Mouse (Mus musculus): ENCODE results near the gene Zfp865. TPM values are rescaled to one million over a fixed set of nuclear protein-coding genes. Genes with fewer than 3 reads are reported as not detected.

Gene Zfp865
- polyA plus RNA-seq, 1 experiment, result 52.4 TPM

- DNase-seq (ENCODE audit: low read depth), result no peak
- no peak for TF ChIP-seq CTCF (IDR thresholded peaks at IDR 0.05; ENCODE audit: borderline replicate concordance, extremely low read depth, insufficient read depth, insufficient read length)
- no peak for TF ChIP-seq POLR2A (IDR thresholded peaks at IDR 0.05; ENCODE audit: borderline replicate concordance, extremely low read depth, insufficient read depth, insufficient read length, poor library complexity, severe bottlenecking)
These were observed 16.9 kb downstream of the Zfp865 start for GRCm38 (mm10) chr7:5037026-5037425.

GRCm38 (mm10) chr7:5037467-5037866 is 17.3 kb downstream of the Zfp865 start:
- no peak for TF ChIP-seq CTCF (IDR thresholded peaks at IDR 0.05; ENCODE audit: borderline replicate concordance, extremely low read depth, insufficient read depth, insufficient read length)
- TF ChIP-seq POLR2A (IDR thresholded peaks at IDR 0.05; ENCODE audit: borderline replicate concordance, extremely low read depth, insufficient read depth, insufficient read length, poor library complexity, severe bottlenecking), result no peak
- no peak for DNase-seq (ENCODE audit: low read depth)

GRCm38 (mm10) chr7:5038109-5038732 is 18.0 kb downstream of the Zfp865 start, which contains the start of gene Zfp784:
Gene Zfp784 (minus strand): TSS chr7:5038446.
- TF ChIP-seq POLR2A (IDR thresholded peaks at IDR 0.05; ENCODE audit: borderline replicate concordance, extremely low read depth, insufficient read depth, insufficient read length, poor library complexity, severe bottlenecking), result peak; percentile 40; the same call in 1 of the 2 replicates
- no peak for TF ChIP-seq CTCF (IDR thresholded peaks at IDR 0.05; ENCODE audit: borderline replicate concordance, extremely low read depth, insufficient read depth, insufficient read length)
- peak; percentile 97 for DNase-seq (ENCODE audit: low read depth)

- DNase-seq (ENCODE audit: low read depth), result no peak
- no peak for TF ChIP-seq POLR2A (IDR thresholded peaks at IDR 0.05; ENCODE audit: borderline replicate concordance, extremely low read depth, insufficient read depth, insufficient read length, poor library complexity, severe bottlenecking)
- no peak for TF ChIP-seq CTCF (IDR thresholded peaks at IDR 0.05; ENCODE audit: borderline replicate concordance, extremely low read depth, insufficient read depth, insufficient read length)
These were observed 18.8 kb downstream of the Zfp865 start for GRCm38 (mm10) chr7:5038940-5039339.

- DNase-seq (ENCODE audit: low read depth), result no peak
- TF ChIP-seq CTCF (IDR thresholded peaks at IDR 0.05; ENCODE audit: borderline replicate concordance, extremely low read depth, insufficient read depth, insufficient read length), result no peak
- TF ChIP-seq POLR2A (IDR thresholded peaks at IDR 0.05; ENCODE audit: borderline replicate concordance, extremely low read depth, insufficient read depth, insufficient read length, poor library complexity, severe bottlenecking), result no peak
These were observed 24.8 kb downstream of the Zfp865 start for GRCm38 (mm10) chr7:5044981-5045380.

- no peak for DNase-seq (ENCODE audit: low read depth)
- TF ChIP-seq CTCF (IDR thresholded peaks at IDR 0.05; ENCODE audit: borderline replicate concordance, extremely low read depth, insufficient read depth, insufficient read length), result no peak
These were observed 25.9 kb downstream of the Zfp865 start for GRCm38 (mm10) chr7:5046112-5046511.

GRCm38 (mm10) chr7:5047313-5047712 is 27.1 kb downstream of the Zfp865 start:
- TF ChIP-seq POLR2A (IDR thresholded peaks at IDR 0.05; ENCODE audit: borderline replicate concordance, extremely low read depth, insufficient read depth, insufficient read length, poor library complexity, severe bottlenecking) (no peak), CTCF (IDR thresholded peaks at IDR 0.05; ENCODE audit: borderline replicate concordance, extremely low read depth, insufficient read depth, insufficient read length) (0 out of 2 replicates have a peak, but pooled peaks have one; percentile 8)
- DNase-seq (ENCODE audit: low read depth), result peak; percentile 61

- peak; percentile 89 for DNase-seq (ENCODE audit: low read depth)
- TF ChIP-seq POLR2A (IDR thresholded peaks at IDR 0.05; ENCODE audit: borderline replicate concordance, extremely low read depth, insufficient read depth, insufficient read length, poor library complexity, severe bottlenecking), result peak; percentile 74; the same call in 1 of the 2 replicates
- no peak for TF ChIP-seq CTCF (IDR thresholded peaks at IDR 0.05; ENCODE audit: borderline replicate concordance, extremely low read depth, insufficient read depth, insufficient read length)
These were observed 31.3 kb downstream of the Zfp865 start, which contains the start of gene Zfp580 for GRCm38 (mm10) chr7:5051193-5052192. Gene Zfp580 (plus strand): TSS chr7:5051538.

GRCm38 (mm10) chr7:5052438-5052837 is 32.3 kb downstream of the Zfp865 start:
- no peak for DNase-seq (ENCODE audit: low read depth)
- TF ChIP-seq POLR2A (IDR thresholded peaks at IDR 0.05; ENCODE audit: borderline replicate concordance, extremely low read depth, insufficient read depth, insufficient read length, poor library complexity, severe bottlenecking) (no peak), CTCF (IDR thresholded peaks at IDR 0.05; ENCODE audit: borderline replicate concordance, extremely low read depth, insufficient read depth, insufficient read length) (no peak)

- no peak for TF ChIP-seq CTCF (IDR thresholded peaks at IDR 0.05; ENCODE audit: borderline replicate concordance, extremely low read depth, insufficient read depth, insufficient read length)
- TF ChIP-seq POLR2A (IDR thresholded peaks at IDR 0.05; ENCODE audit: borderline replicate concordance, extremely low read depth, insufficient read depth, insufficient read length, poor library complexity, severe bottlenecking), result no peak
- DNase-seq (ENCODE audit: low read depth), result no peak
These were observed 32.8 kb downstream of the Zfp865 start for GRCm38 (mm10) chr7:5052931-5053343.

- TF ChIP-seq POLR2A (IDR thresholded peaks at IDR 0.05; ENCODE audit: borderline replicate concordance, extremely low read depth, insufficient read depth, insufficient read length, poor library complexity, severe bottlenecking) (no peak), CTCF (IDR thresholded peaks at IDR 0.05; ENCODE audit: borderline replicate concordance, extremely low read depth, insufficient read depth, insufficient read length) (no peak)
- peak; percentile 49 for DNase-seq (ENCODE audit: low read depth)
These were observed 33.4 kb downstream of the Zfp865 start for GRCm38 (mm10) chr7:5053456-5054179.
